In genomic region chr7:27647281-27648002, GRCm38 (mm10) we compare ENCODE assay signal across 32 mouse cellular contexts. TPM values are rescaled to one million over a fixed set of nuclear protein-coding genes. Genes with fewer than 3 reads are reported as not detected.
"Had no signal": no experiment of that assay in that cellular context is flagged by ENCODE, and none has a peak within 500 bp of the region (broad histone marks: within the 10 kb centered on the region; RNA-seq: fewer than 3 reads in every experiment).

No protein-coding gene starts in this region.

- H3K27ac ChIP-seq: heart, adult 2 months; heart, embryonic 13.5 days; heart, embryonic 15.5 days; hindbrain, embryonic 13.5 days; hindbrain, embryonic 15.5 days; hindbrain, postnatal 0 days; kidney, embryonic 15.5 days; kidney, postnatal 0 days; limb, embryonic 13.5 days; limb, embryonic 15.5 days; liver, embryonic 13.5 days had no signal

- H3K4me3 ChIP-seq: heart, adult 2 months; heart, embryonic 13.5 days; heart, embryonic 15.5 days; hindbrain, embryonic 13.5 days; hindbrain, embryonic 15.5 days; kidney, embryonic 15.5 days; limb, embryonic 13.5 days; limb, embryonic 15.5 days; liver, embryonic 13.5 days had no signal

- H3K4me1 ChIP-seq: heart, embryonic 13.5 days; heart, embryonic 15.5 days; hindbrain, embryonic 15.5 days; limb, embryonic 13.5 days; limb, embryonic 15.5 days; liver, embryonic 13.5 days had no signal

- H3K27me3 ChIP-seq: hindbrain, embryonic 15.5 days had no signal

- H3K36me3 ChIP-seq: heart, embryonic 13.5 days; heart, embryonic 15.5 days; hindbrain, embryonic 13.5 days; hindbrain, embryonic 15.5 days; kidney, embryonic 15.5 days; limb, embryonic 13.5 days; limb, embryonic 15.5 days; liver, embryonic 13.5 days had no signal

- H3K4me2 ChIP-seq: heart, embryonic 11.5 days; heart, embryonic 13.5 days; heart, embryonic 15.5 days; hindbrain, embryonic 13.5 days; hindbrain, embryonic 15.5 days; kidney, embryonic 15.5 days; limb, embryonic 13.5 days; limb, embryonic 15.5 days; liver, embryonic 11.5 days; liver, embryonic 13.5 days had no signal

- DNase-seq: gastrocnemius, postnatal 14 days; gastrocnemius, postnatal 36 days; heart, adult 11 months; heart, adult 2 months; heart, postnatal 14 days; heart, postnatal 36 days; kidney, adult 11 months; kidney, adult 2 months; kidney, adult 9 months; kidney, postnatal 14 days; kidney, postnatal 36 days; layer of hippocampus, adult 9-11 months; layer of hippocampus, postnatal 36 days; left cerebral cortex, postnatal 4 days; liver, embryonic 13.5 days had no signal

- H3K9me3 ChIP-seq: heart, embryonic 13.5 days; heart, embryonic 15.5 days; hindbrain, embryonic 13.5 days; hindbrain, embryonic 15.5 days; kidney, embryonic 15.5 days; limb, embryonic 13.5 days; limb, embryonic 15.5 days; liver, embryonic 13.5 days had no signal

- ATAC-seq: hindbrain, postnatal 0 days; intestine, embryonic 16.5 days had no signal

- H3K9ac ChIP-seq: heart, embryonic 13.5 days; heart, embryonic 15.5 days; hindbrain, embryonic 13.5 days; hindbrain, embryonic 15.5 days; kidney, embryonic 15.5 days; limb, embryonic 13.5 days; limb, embryonic 15.5 days; liver, embryonic 13.5 days had no signal

RNA-seq across cellular contexts. Expression of gene Ttc9b, which starts 6.3 kb away (rescaled TPM):
- total RNA-seq: gastrocnemius, adult 18-20 months; gastrocnemius, adult 8-10 months; gastrocnemius, postnatal 14 days; gastrocnemius, postnatal 36 days; heart, adult 2 months; heart, postnatal 14 days; heart, postnatal 36 days; hematopoietic stem cell, adult 5-6 weeks had no signal
- polyA plus RNA-seq: gonadal fat pad, adult 2 months; heart, adult 2 months; heart, embryonic 11.5 days; heart, embryonic 15.5 days; heart, postnatal 0 days; kidney, adult 2 months; kidney, postnatal 0 days; liver, embryonic 11.5 days had no signal
